ENCODE assay signal across 8 mouse cellular contexts in genomic region chr11:78159096-78159495, GRCm38 (mm10). TPM values are rescaled to one million over a fixed set of nuclear protein-coding genes. Genes with fewer than 3 reads are reported as not detected.
A peak's percentile ranks its signal among the peaks of the same experiment; 100 is the strongest.
DNase-seq lines count a peak whose midpoint lies in the region; ATAC-seq and TF ChIP-seq lines count a peak whose summit lies in the region.

No protein-coding gene starts in this region.

- H3K36me3 ChIP-seq in hindbrain, embryonic 16.5 days (ENCODE audit: control insufficient read depth, insufficient read depth, low read length): peaks cover 33% of the 10 kb centered on the region

- H3K4me1 ChIP-seq in hindbrain, embryonic 16.5 days (ENCODE audit: control insufficient read depth, insufficient read depth, low read depth, low read length): peaks cover 32% of the 10 kb centered on the region

- no peak overlapping the region for H3K9ac ChIP-seq in hindbrain, embryonic 16.5 days (ENCODE audit: low read depth, low read length)

- no peak for TF ChIP-seq CTCF in Patski (IDR thresholded peaks at IDR 0.05)

- CTCF ChIA-PET in Patski (lab: Charles Lee): interaction anchor here (1.0 to 1.8 kb wide), 6 partner anchors 12 to 36 kb away, joined by 3 to 8 read pairs (median 4); no protein-coding TSS in a partner anchor

- no peak overlapping the region for H3K4me3 ChIP-seq in hindbrain, embryonic 16.5 days (ENCODE audit: low read length)

- DNase-seq in Patski (ENCODE audit: low read depth, low spot score): no peak
- DNase-seq in cerebellum, adult 9-11 months: peak; percentile 85
- peak; percentile 63 to 86 for DNase-seq in frontal cortex, postnatal 36 days (ENCODE audit: low spot score in 2 of 2)
- DNase-seq in left cerebral cortex, adult 18-20 months (ENCODE audit: low spot score in 2 of 2): peak; percentile 78
- peak; percentile 81 to 85 for DNase-seq in right cerebral cortex, adult 2 months (ENCODE audit: low spot score in 2 of 2)
- DNase-seq in urinary bladder, postnatal 4 days (ENCODE audit: low spot score in 2 of 2): peak; percentile 70 to 82

- no peaks in the 10 kb centered on the region for H3K27me3 ChIP-seq in Patski
- H3K27me3 ChIP-seq in hindbrain, embryonic 16.5 days (replicated peaks; ENCODE audit: control insufficient read depth, insufficient read depth, low read length): no peaks in the 10 kb centered on the region

- H3K4me2 ChIP-seq in hindbrain, embryonic 16.5 days (ENCODE audit: low read length): no peak overlapping the region

- ATAC-seq in Patski: peak; percentile 32
- ATAC-seq in hindbrain, embryonic 16.5 days: peak; percentile 15; the same call in 1 of the 2 replicates
- peak; percentile 100 for ATAC-seq in megakaryocyte, adult 5-6 weeks (ENCODE audit: poor library complexity, severe bottlenecking)

- in situ Hi-C loops in Patski (cut with MboI; ENCODE audit: low pct_unique_long_range_greater_than_20kb): loop anchor here (5.0 kb wide), 1 partner anchor 102 kb away; no protein-coding TSS in a partner anchor

- POLR2A ChIA-PET in Patski (lab: Charles Lee): interaction anchor here (0.9 to 1.9 kb wide), 3 partner anchors 13 to 25 kb away, joined by 3 to 6 read pairs (median 5); no protein-coding TSS in a partner anchor

- 26% methylated on average over 2 of the region's 2 CpGs for WGBS in hindbrain, embryonic 16.5 days

- no peak overlapping the region for H3K27ac ChIP-seq in hindbrain, embryonic 16.5 days (ENCODE audit: low read depth, low read length)

- no peaks in the 10 kb centered on the region for H3K9me3 ChIP-seq in hindbrain, embryonic 16.5 days (ENCODE audit: control insufficient read depth, low read length)

RNA-seq across cellular contexts. Expression of gene Traf4, which starts 6.3 kb away (rescaled TPM):
- 101 TPM for polyA plus RNA-seq in Patski (2021)
- 80.1 and 97.4 TPM in 2 replicates for polyA plus RNA-seq in hindbrain, embryonic 16.5 days (2015; fragmentation: Nextera tagmentation; extraction: Ambion mirVana)
- total RNA-seq in left cerebral cortex, adult 18-20 months (2021): 1 to 10 TPM; 9.7 TPM
- 1.3 TPM in 2 replicates for total RNA-seq in megakaryocyte, adult 5-6 weeks (2015)
- 0.51 and 2.2 TPM in 2 replicates for total RNA-seq in megakaryocyte, adult 5-6 weeks (2017)

RNA-seq across cellular contexts. Expression of gene Nek8, which starts 17.4 kb away (rescaled TPM):
- 19.6 TPM for polyA plus RNA-seq in Patski (2021)
- 7.1 and 7.7 TPM in 2 replicates for polyA plus RNA-seq in hindbrain, embryonic 16.5 days (2015; fragmentation: Nextera tagmentation; extraction: Ambion mirVana)
- 1 to 10 TPM; 3.2 to 3.5 TPM for total RNA-seq in left cerebral cortex, adult 18-20 months (2021)
- total RNA-seq in megakaryocyte, adult 5-6 weeks (2015): 2.4 and 8.6 TPM in 2 replicates
- 2.1 and 6.9 TPM in 2 replicates for total RNA-seq in megakaryocyte, adult 5-6 weeks (2017)

RNA-seq across cellular contexts. Expression of gene Tlcd1, which starts 17.4 kb away (rescaled TPM):
- polyA plus RNA-seq in Patski (2021): 13.6 TPM
- 19.7 and 20.1 TPM in 2 replicates for polyA plus RNA-seq in hindbrain, embryonic 16.5 days (2015; fragmentation: Nextera tagmentation; extraction: Ambion mirVana)
- total RNA-seq in left cerebral cortex, adult 18-20 months (2021): 10 to 100 TPM; 25.3 to 33.8 TPM
- 0.76 and 2.8 TPM in 2 replicates for total RNA-seq in megakaryocyte, adult 5-6 weeks (2015)
- 1.0 and 1.3 TPM in 2 replicates for total RNA-seq in megakaryocyte, adult 5-6 weeks (2017)

RNA-seq across cellular contexts. Expression of gene Rpl23a, which starts 24.3 kb away (rescaled TPM):
- polyA plus RNA-seq in Patski (2021): 1,270 TPM
- 662 and 677 TPM in 2 replicates for polyA plus RNA-seq in hindbrain, embryonic 16.5 days (2015; fragmentation: Nextera tagmentation; extraction: Ambion mirVana)
- total RNA-seq in left cerebral cortex, adult 18-20 months (2021): 100 to 1,000 TPM; 729 to 741 TPM
- 2,467 and 2,664 TPM in 2 replicates for total RNA-seq in megakaryocyte, adult 5-6 weeks (2015)
- 2,641 and 2,675 TPM in 2 replicates for total RNA-seq in megakaryocyte, adult 5-6 weeks (2017)

RNA-seq across cellular contexts. Expression of gene Rab34, which starts 29.1 kb away (rescaled TPM):
- 138 TPM for polyA plus RNA-seq in Patski (2021)
- polyA plus RNA-seq in hindbrain, embryonic 16.5 days (2015; fragmentation: Nextera tagmentation; extraction: Ambion mirVana): 57.3 and 60.3 TPM in 2 replicates
- total RNA-seq in left cerebral cortex, adult 18-20 months (2021): 10 to 100 TPM; 15.2 to 18.0 TPM
- total RNA-seq in megakaryocyte, adult 5-6 weeks (2015): not detected in 2 replicates
- 1.3 TPM in 1 of 2 replicates, not detected in the other for total RNA-seq in megakaryocyte, adult 5-6 weeks (2017)

Comparison
In these comparisons a context has a peak if more than half of its experiments do, and no peak if none do; other contexts are left out.
1. ATAC-seq: peak in every context shown above with its lines; median percentile 100 in megakaryocyte, adult 5-6 weeks; 32 in Patski; 15 in hindbrain, embryonic 16.5 days.
2. RNA of gene Tlcd1, which starts 17.4 kb away (total RNA-seq): 25.3 to 33.8 TPM in left cerebral cortex, adult 18-20 months; 0.76 to 2.8 TPM in megakaryocyte, adult 5-6 weeks; every median in the first group is over 4 times any median in the second.